Mouse (Mus musculus): ENCODE results near the gene Olfr247.
"Not testable (repeated sequence)": the region's sequence is repeated elsewhere in the genome, so short reads cannot be mapped to it uniquely, and the experiment has no call there.

Olfr247 gene

DNA sequence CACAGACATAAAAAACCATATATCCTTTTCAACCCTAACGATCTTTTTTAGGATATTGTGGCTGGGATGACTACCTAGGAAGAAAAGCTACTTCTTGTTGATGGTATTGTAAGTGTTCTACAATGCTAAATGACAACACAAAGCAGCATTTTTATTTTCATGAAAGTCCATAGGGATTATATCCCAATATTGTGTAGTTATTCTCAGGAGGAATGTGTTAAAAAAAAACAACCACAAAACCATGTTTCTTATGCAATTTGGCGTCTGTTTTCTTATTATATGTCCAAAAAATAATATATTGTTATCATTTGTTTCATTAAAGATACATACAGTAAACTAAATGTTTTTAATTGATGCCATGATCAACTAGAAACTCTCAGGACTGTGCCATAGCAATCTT lies at the start of gene Olfr247:
Gene Olfr247 (minus strand): TSS at position 101 of the 400 bp plus-strand sequence.
- not testable (repeated sequence) for DNase-seq (ENCODE audit: low spot score)

DNA sequence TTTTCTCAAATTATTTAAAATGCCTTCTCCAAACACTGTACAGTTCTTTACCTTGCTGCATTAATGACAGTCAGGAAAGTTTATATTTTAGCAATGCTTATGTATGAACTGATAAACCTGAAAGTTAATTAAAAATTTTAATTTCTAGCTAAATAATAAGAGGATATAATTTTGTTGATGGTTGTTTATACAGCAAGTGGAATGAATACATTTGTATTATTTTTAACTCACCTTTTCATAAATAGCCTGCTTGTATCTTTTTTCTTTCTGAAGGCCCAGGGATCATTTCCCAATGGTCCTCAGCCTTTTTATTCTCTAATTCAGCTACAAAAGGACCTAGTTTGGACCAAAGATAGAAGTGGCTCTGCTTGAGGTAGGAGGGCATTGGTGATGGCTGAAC lies 36.4 kb upstream of the Olfr247 start, which contains the start of gene Olfr820:
Gene Olfr820 (plus strand): TSS at position 301 of the 400 bp plus-strand sequence.
- no peak for DNase-seq (ENCODE audit: low spot score)

DNA sequence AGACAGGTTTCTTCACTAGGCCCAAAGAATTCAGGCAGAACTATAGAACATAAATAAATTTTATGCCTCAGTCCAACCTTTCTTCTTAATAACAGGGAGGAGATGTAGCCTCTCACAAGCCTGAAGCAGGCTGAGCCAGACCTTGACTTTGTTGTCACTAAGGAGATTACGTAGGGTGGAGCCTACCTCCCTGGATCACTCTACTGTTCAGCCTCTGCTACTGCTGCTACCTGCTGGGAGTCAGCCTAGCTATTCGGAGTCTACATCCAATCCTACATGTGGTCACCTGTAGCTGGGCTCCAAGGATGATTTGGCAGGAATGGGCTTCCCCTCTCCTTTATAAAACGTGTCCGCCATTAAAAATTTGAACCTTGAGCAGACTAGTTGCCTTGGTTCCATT lies 29.4 kb upstream of the Olfr247 start:
- DNase-seq (ENCODE audit: low spot score) = not testable (repeated sequence)

DNA sequence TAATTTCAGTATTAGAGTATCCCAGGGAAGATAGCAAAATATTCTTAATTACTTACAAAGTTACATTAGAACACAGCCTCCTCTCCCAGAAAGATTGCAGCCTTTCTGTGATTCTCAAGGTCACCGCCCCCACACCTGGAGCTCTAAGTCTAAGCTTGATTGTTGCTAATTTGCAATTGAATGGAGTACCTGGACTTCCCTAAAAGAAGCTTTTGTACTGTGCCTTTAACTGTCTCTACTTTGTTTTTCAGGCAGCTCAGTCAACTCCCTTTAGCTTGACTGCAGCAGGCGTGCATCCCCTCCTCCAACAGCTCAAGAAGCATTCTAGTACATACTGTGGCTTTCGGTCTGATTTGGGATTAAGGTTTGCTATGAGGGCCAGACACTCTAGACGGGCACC lies 28.2 kb upstream of the Olfr247 start:
- DNase-seq (ENCODE audit: low spot score) = not testable (repeated sequence)

DNA sequence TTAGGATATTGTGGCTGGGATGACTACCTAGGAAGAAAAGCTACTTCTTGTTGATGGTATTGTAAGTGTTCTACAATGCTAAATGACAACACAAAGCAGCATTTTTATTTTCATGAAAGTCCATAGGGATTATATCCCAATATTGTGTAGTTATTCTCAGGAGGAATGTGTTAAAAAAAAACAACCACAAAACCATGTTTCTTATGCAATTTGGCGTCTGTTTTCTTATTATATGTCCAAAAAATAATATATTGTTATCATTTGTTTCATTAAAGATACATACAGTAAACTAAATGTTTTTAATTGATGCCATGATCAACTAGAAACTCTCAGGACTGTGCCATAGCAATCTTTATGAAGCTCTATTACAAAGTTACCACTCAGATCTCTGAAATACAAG lies 9.0 kb upstream of the Olfr247 start, which contains the start of gene Gm10310:
Gene Gm10310 (minus strand): TSS at position 101 of the 400 bp plus-strand sequence.
- not testable (repeated sequence) for DNase-seq (ENCODE audit: low spot score)

DNA sequence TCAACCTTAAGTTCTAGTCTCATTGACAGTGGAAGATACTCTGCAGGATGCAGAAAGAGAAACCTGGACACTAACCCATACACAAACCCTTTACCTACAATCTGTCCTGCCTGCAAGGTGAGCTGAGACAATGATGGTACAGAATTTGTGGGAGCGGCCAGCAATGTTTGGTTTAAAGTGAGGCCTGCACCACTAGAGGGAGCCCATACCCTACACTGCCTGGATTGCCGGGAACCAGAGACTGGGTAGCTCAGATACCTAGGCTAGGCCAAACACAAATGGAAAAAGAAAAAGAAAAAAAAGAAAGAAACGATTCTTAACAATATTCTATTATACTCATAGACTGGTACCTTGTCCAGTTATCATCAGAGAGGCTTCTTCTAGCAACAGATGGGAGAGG lies 5.9 kb upstream of the Olfr247 start:
- DNase-seq (ENCODE audit: low spot score) = not testable (repeated sequence)

DNA sequence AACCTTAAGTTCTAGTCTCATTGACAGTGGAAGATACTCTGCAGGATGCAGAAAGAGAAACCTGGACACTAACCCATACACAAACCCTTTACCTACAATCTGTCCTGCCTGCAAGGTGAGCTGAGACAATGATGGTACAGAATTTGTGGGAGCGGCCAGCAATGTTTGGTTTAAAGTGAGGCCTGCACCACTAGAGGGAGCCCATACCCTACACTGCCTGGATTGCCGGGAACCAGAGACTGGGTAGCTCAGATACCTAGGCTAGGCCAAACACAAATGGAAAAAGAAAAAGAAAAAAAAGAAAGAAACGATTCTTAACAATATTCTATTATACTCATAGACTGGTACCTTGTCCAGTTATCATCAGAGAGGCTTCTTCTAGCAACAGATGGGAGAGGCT lies 2.9 kb downstream of the Olfr247 start:
- DNase-seq (ENCODE audit: low spot score) = not testable (repeated sequence)

DNA sequence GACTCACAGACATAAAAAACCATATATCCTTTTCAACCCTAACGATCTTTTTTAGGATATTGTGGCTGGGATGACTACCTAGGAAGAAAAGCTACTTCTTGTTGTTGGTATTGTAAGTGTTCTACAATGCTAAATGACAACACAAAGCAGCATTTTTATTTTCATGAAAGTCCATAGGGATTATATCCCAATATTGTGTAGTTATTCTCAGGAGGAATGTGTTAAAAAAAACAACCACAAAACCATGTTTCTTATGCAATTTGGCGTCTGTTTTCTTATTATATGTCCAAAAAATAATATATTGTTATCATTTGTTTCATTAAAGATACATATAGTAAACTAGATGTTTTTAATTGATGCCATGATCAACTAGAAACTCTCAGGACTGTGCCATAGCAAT lies 8.8 kb downstream of the Olfr247 start, which contains the start of gene Olfr819:
Gene Olfr819 (minus strand): TSS at position 101 of the 400 bp plus-strand sequence.
- DNase-seq (ENCODE audit: low spot score) = not testable (repeated sequence)

DNA sequence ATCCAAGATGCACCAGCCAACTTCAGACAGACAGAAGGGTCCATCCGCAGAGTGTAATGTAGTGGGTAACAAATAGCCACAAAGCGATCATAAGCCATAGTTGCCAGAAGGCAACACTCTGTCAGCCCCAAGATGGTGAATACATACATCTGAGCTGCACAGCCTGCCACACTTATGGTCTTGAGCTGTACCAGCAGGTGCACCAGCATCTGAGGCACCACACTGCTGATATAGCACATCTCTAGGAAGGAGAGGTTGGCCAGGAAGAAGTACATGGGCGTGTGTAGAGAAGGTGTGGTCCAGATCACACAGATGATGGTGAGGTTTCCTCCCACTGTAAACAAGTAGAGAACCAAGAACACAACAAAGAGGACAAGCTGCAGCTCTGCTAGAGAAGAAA lies 9.7 kb downstream of the Olfr247 start:
- DNase-seq (ENCODE audit: low spot score) = not testable (repeated sequence)

DNA sequence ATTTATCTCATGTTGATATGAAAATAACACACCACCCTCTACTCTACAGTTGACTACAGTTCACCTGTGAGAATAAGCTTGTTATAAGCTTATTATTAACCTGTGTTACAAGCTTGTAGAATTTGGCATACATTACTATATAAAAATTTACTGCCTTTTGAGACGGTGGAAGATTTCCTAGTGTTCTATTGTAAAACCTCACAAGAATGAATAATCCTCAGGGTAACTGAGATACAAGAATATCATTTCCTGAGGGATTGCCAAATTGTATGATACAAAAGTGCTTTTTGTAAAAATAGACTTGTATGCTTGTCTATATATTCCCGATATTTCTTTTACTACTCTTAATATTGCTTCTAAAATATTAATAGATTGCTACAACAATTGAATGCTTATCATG lies 26.9 kb downstream of the Olfr247 start, which contains the start of gene Olfr818:
Gene Olfr818 (minus strand): TSS at position 101 of the 400 bp plus-strand sequence.
- DNase-seq (ENCODE audit: low spot score) = no peak
